ENCODE assay signal across 8 mouse cellular contexts in the genomic region with DNA sequence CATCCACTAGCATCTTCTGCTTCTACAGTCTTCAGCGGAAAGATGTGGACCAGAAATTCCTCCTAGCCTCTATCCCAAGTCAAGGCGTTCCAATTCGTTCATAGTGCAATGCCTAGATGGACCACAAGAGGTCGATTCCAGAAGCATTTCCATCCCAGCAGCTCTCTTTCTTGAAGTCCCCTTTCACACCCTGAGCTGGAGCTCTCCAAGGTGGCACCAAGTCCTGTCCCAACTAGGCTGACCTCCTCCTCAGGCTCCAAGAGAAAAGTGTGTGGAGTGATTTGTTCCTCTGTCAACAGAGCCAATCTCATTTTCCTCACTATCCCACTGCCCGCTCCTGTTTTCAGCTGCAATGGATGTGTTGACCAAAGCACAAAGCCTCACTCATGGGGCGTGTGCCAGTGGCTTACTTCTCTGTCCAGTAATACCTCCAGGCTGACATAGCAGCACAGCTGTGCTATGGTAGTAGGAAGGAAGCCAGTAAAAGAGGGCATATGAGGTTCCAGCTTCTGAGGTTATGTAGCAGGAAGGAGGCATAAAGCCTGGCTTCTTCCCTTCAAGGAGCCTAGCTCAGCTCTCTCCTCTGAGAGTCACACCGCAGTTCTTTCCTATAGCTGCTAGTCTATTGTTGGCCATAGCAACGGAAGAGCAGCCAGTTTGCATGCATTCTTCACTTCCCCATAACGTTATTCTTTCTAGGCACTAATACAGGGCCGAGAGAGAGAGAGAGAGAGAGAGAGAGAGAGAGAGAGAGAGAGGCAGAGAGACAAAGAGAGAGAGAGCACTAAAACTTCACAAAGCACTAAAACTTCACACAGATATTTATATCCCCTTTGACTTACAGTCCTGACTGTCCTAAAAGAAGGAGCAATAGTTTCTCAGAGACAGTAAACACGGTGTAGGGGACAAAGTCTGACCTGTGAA. TPM values are rescaled to one million over a fixed set of nuclear protein-coding genes. Genes with fewer than 3 reads are reported as not detected.
A peak's percentile ranks its signal among the peaks of the same experiment; 100 is the strongest.
DNase-seq lines count a peak whose midpoint lies in the region; ATAC-seq and TF ChIP-seq lines count a peak whose summit lies in the region.

No protein-coding gene starts in this region.

- H3K4me1 ChIP-seq in hindbrain, embryonic 15.5 days (replicated peaks): peaks cover 20% of the 10 kb centered on the region
- peaks cover 11% of the 10 kb centered on the region for H3K4me1 ChIP-seq in limb, embryonic 13.5 days

- 32% methylated on average over 11 of the region's 11 CpGs for WGBS in hindbrain, embryonic 15.5 days
- 32% methylated on average over 11 of the region's 11 CpGs for WGBS in limb, embryonic 13.5 days

- no peak overlapping the region; the same call in 1 of the 2 replicates for H3K4me3 ChIP-seq in hindbrain, embryonic 15.5 days
- H3K4me3 ChIP-seq in limb, embryonic 13.5 days: no peak overlapping the region

- H3K27ac ChIP-seq in hindbrain, embryonic 15.5 days (replicated peaks): peak overlapping the region; percentile 98; the same call in 1 of the 2 replicates
- H3K27ac ChIP-seq in limb, embryonic 13.5 days: no peak overlapping the region

- in situ Hi-C loops in Patski (cut with MboI; ENCODE audit: low pct_unique_long_range_greater_than_20kb): no loop called here

- CTCF ChIA-PET in Patski (lab: Charles Lee): interaction anchor here (1.0 kb wide), 1 partner anchor 10 kb away, joined by 3 read pairs; no protein-coding TSS in a partner anchor

- POLR2A ChIA-PET in Patski (lab: Charles Lee): interaction anchor here (1.2 kb wide), 1 partner anchor 53 kb away, joined by 4 read pairs; no protein-coding TSS in a partner anchor

- H3K36me3 ChIP-seq in hindbrain, embryonic 15.5 days: peaks cover 22% of the 10 kb centered on the region
- H3K36me3 ChIP-seq in limb, embryonic 13.5 days: no peaks in the 10 kb centered on the region

- H3K9me3 ChIP-seq in hindbrain, embryonic 15.5 days: no peaks in the 10 kb centered on the region
- no peaks in the 10 kb centered on the region for H3K9me3 ChIP-seq in limb, embryonic 13.5 days

- DNase-seq in layer of hippocampus, adult 11-12 months (ENCODE audit: low spot score): peak; percentile 68
- no peak for DNase-seq in layer of hippocampus, postnatal 36 days
- DNase-seq in Patski (ENCODE audit: low read depth, low spot score): peak; percentile 42
- DNase-seq in embryo, embryonic 10 days (ENCODE audit: low spot score): peak; percentile 87
- DNase-seq in naive thymus-derived CD4-positive, alpha-beta T cell, adult 2 months (ENCODE audit: low read depth): peak; percentile 64

- no peak for ATAC-seq in Patski
- ATAC-seq in hindbrain, embryonic 15.5 days (ENCODE audit: low FRiP score, low read depth): no peak
- ATAC-seq in limb, embryonic 13.5 days (ENCODE audit: low FRiP score, low read depth): no peak
- ATAC-seq in inflammation-experienced regulatory T-cells, adult 6 months: no peak

- TF ChIP-seq CTCF in Patski (IDR thresholded peaks at IDR 0.05): no peak

- H3K4me2 ChIP-seq in hindbrain, embryonic 15.5 days: peak overlapping the region; percentile 78
- peak overlapping the region; percentile 89; the same call in 1 of the 2 replicates for H3K4me2 ChIP-seq in limb, embryonic 13.5 days (replicated peaks)

- peaks cover 28% of the 10 kb centered on the region for H3K27me3 ChIP-seq in Patski
- H3K27me3 ChIP-seq in hindbrain, embryonic 15.5 days: 0 out of 2 replicates have a peak, but pooled peaks cover 5% of the 10 kb centered on the region
- peaks cover 33% of the 10 kb centered on the region for H3K27me3 ChIP-seq in limb, embryonic 13.5 days

- H3K9ac ChIP-seq in hindbrain, embryonic 15.5 days: 0 out of 2 replicates have a peak overlapping the region, but pooled peaks have one; percentile 20
- H3K9ac ChIP-seq in limb, embryonic 13.5 days: no peak overlapping the region

RNA-seq across cellular contexts. Expression of a gene that starts 2.0 kb away (rescaled TPM):
- total RNA-seq in layer of hippocampus, postnatal 36 days (2021): 10 to 100 TPM; 48.3 to 51.2 TPM
- polyA plus RNA-seq in Patski (2021): 60.8 TPM
- polyA plus RNA-seq in hindbrain, embryonic 15.5 days (2015; fragmentation: Nextera tagmentation; extraction: Ambion mirVana): 15.1 and 19.0 TPM in 2 replicates
- 21.5 and 22.0 TPM in 2 replicates for polyA plus RNA-seq in limb, embryonic 13.5 days (2015; fragmentation: Nextera tagmentation; extraction: Ambion mirVana)
- 10 to 100 TPM; 21.4 to 37.6 (median 35.3) TPM for polyA plus RNA-seq in inflammation-experienced regulatory T-cells, adult 6 months (2017; shearing (Covaris generic))

RNA-seq across cellular contexts. Expression of a gene that starts 49.9 kb away (rescaled TPM):
- total RNA-seq in layer of hippocampus, postnatal 36 days (2021): 100 to 1,000 TPM; 148 to 153 TPM
- not detected for polyA plus RNA-seq in Patski (2021)
- 123 and 151 TPM in 2 replicates for polyA plus RNA-seq in hindbrain, embryonic 15.5 days (2015; fragmentation: Nextera tagmentation; extraction: Ambion mirVana)
- 0.18 and 0.60 TPM in 2 replicates for polyA plus RNA-seq in limb, embryonic 13.5 days (2015; fragmentation: Nextera tagmentation; extraction: Ambion mirVana)
- polyA plus RNA-seq in inflammation-experienced regulatory T-cells, adult 6 months (2017; shearing (Covaris generic)): under 1 TPM in 1 of 3 experiments, not detected in 2; 0.24 TPM

RNA-seq across cellular contexts. Expression of a gene that starts 51.5 kb away (rescaled TPM):
- 1 to 10 TPM; 4.5 to 6.2 TPM for total RNA-seq in layer of hippocampus, postnatal 36 days (2021)
- 17.9 TPM for polyA plus RNA-seq in Patski (2021)
- polyA plus RNA-seq in hindbrain, embryonic 15.5 days (2015; fragmentation: Nextera tagmentation; extraction: Ambion mirVana): 48.6 and 55.6 TPM in 2 replicates
- polyA plus RNA-seq in limb, embryonic 13.5 days (2015; fragmentation: Nextera tagmentation; extraction: Ambion mirVana): 20.1 and 21.1 TPM in 2 replicates
- 1 to 10 TPM in 2 of 3 experiments, under 1 TPM in 1; 0.94 to 1.8 (median 1.7) TPM for polyA plus RNA-seq in inflammation-experienced regulatory T-cells, adult 6 months (2017; shearing (Covaris generic))

RNA-seq across cellular contexts. Expression of a gene that starts 57.2 kb away (rescaled TPM):
- 10 to 100 TPM; 71.8 to 74.3 TPM for total RNA-seq in layer of hippocampus, postnatal 36 days (2021)
- polyA plus RNA-seq in Patski (2021): 143 TPM
- polyA plus RNA-seq in hindbrain, embryonic 15.5 days (2015; fragmentation: Nextera tagmentation; extraction: Ambion mirVana): 103 and 106 TPM in 2 replicates
- 52.0 and 52.9 TPM in 2 replicates for polyA plus RNA-seq in limb, embryonic 13.5 days (2015; fragmentation: Nextera tagmentation; extraction: Ambion mirVana)
- 10 to 100 TPM; 21.3 to 36.0 (median 24.7) TPM for polyA plus RNA-seq in inflammation-experienced regulatory T-cells, adult 6 months (2017; shearing (Covaris generic))

Comparison
In these comparisons a context has a peak if more than half of its experiments do, and no peak if none do; other contexts are left out.
1. DNase-seq: peak in layer of hippocampus, adult 11-12 months (single experiment), Patski (single experiment), embryo, embryonic 10 days (single experiment) and naive thymus-derived CD4-positive, alpha-beta T cell, adult 2 months (single experiment); none in layer of hippocampus, postnatal 36 days (0 of 2).
2. RNA of a gene that starts 49.9 kb away (polyA plus RNA-seq): 123 to 151 TPM in hindbrain, embryonic 15.5 days; 0.18 to 0.60 TPM in limb, embryonic 13.5 days, 0.24 TPM in inflammation-experienced regulatory T-cells, adult 6 months and not detected in Patski (single experiment); every median in the first group is over 10 times any median in the second.